Mouse (Mus musculus) midbrain, embryonic 10.5 days (tissue): ENCODE measurements around the gene Odf3l1. TPM values are rescaled to one million over a fixed set of nuclear protein-coding genes. Genes with fewer than 3 reads are reported as not detected.

Experiments used
- DNase-seq: peaks from one replicate; pipeline ENCODE4 v3.0.0-alpha.2; 2017; ENCODE audit warnings: low spot score
- H3K27ac ChIP-seq: fragments of 300-500 bp; sonication (generic); replicated peaks from 2 replicates; pipeline ENCODE4 v1.5.1; 2016; ENCODE audit warnings: mild to moderate bottlenecking
- H3K27me3 ChIP-seq: fragments of 300-500 bp; sonication (generic); 2 replicates; pipeline ENCODE4 v1.6.1; 2016; ENCODE audit warnings: low read depth, mild to moderate bottlenecking; ENCODE audit not compliant: poor library complexity, severe bottlenecking
- H3K36me3 ChIP-seq: fragments of 300-500 bp; sonication (generic); 2 replicates; pipeline ENCODE4 v1.6.1; 2016; ENCODE audit warnings: mild to moderate bottlenecking, moderate library complexity
- H3K4me1 ChIP-seq: fragments of 300-500 bp; sonication (generic); 2 replicates; pipeline ENCODE4 v1.6.1; 2016
- H3K4me3 ChIP-seq: fragments of 300-500 bp; sonication (generic); 2 replicates; pipeline ENCODE4 v1.5.1; 2016; ENCODE audit warnings: mild to moderate bottlenecking, moderate library complexity
- H3K9me3 ChIP-seq: fragments of 300-500 bp; sonication (generic); replicated peaks from 2 replicates; pipeline ENCODE4 v1.6.1; 2016; ENCODE audit warnings: mild to moderate bottlenecking
- WGBS: fragments of 180-500 bp; shearing (Covaris S2); methylation state at CpG from one replicate; pipeline ENCODE4 v1.1.7; 2016; 5-methylcytosine and 5-hydroxymethylcytosine counted together
- polyA plus RNA-seq: library from polyadenylated mRNA; unstranded; fragments of >200 nt; fragmentation: Nextera tagmentation; extraction: Ambion mirVana; gene quantifications from 2 replicates; pipeline ENCODE4 v1.2.1, GENCODE M21; 2016

Gene Odf3l1
- polyA plus RNA-seq, 1 experiment from 2014 or later, result not detected

GRCm38 (mm10) chr9:56891517-56892011 is 27.1 kb upstream of the Odf3l1 start:
- WGBS, result 34% methylated on average over 12 of the region's 12 CpGs
- peak; percentile 68 for DNase-seq
- peaks cover 26% of the 10 kb centered on the region for H3K27me3 ChIP-seq
- no peaks in the 10 kb centered on the region for H3K9me3 ChIP-seq
- 0 out of 2 replicates have a peak overlapping the region, but pooled peaks have one; percentile 59 for H3K27ac ChIP-seq
- peak overlapping the region; percentile 39 for H3K4me3 ChIP-seq
- H3K4me1 ChIP-seq, result peaks cover 23% of the 10 kb centered on the region
- no peaks in the 10 kb centered on the region for H3K36me3 ChIP-seq

DNA sequence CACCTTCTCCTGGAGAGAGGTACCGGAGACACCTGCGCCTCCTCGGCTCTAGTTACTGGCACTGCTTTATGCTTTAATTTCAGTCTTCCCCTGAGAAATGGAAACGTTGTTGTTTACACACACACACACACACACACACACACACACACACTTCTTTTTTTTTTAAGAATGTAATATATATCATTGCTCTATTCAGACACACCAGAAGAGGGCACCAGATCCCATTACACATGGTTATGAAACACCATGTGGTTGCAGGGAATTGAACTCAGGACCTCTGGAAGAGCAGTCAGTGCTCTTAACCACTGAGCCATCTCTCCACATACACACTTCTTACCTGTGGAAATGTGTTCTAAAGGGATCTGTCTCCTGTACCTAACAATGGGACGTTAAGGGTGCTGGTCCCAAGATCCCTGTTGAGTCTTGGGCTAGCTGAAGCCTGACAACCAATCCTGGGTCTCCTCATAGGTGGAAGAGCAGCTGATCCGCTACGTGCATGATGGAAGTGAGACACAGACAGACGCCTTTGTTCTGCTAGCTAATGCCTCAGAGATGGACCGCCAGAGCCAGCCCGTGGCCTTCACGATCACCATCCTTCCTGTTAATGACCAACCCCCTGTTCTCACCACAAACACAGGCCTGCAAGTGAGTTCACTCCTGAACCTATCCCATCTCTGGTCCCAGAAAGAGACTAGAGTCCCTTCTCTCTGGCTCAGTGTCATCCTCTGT is 26.2 kb upstream of the Odf3l1 start:
- Histone ChIP-seq H3K27me3 (peaks cover 26% of the 10 kb centered on the region), H3K36me3 (no peaks in the 10 kb centered on the region), H3K4me1 (peaks cover 23% of the 10 kb centered on the region), H3K9me3 (no peaks in the 10 kb centered on the region), H3K27ac (no peak overlapping the region), H3K4me3 (no peak overlapping the region)
- WGBS, result 75% methylated on average over 11 of the region's 11 CpGs
- DNase-seq, result no peak

- H3K9me3 ChIP-seq, result no peaks in the 10 kb centered on the region
- H3K4me1 ChIP-seq, result peaks cover 27% of the 10 kb centered on the region
- peak overlapping the region; percentile 46 for H3K4me3 ChIP-seq
- peak; percentile 69 for DNase-seq
- peaks cover 26% of the 10 kb centered on the region for H3K27me3 ChIP-seq
- 6% methylated on average over 14 of the region's 14 CpGs for WGBS
- no peak overlapping the region; the same call in 1 of the 2 replicates for H3K27ac ChIP-seq
- no peaks in the 10 kb centered on the region for H3K36me3 ChIP-seq
Observed at GRCm38 (mm10) chr9:56889817-56890216, 25.3 kb upstream of the Odf3l1 start.

DNA sequence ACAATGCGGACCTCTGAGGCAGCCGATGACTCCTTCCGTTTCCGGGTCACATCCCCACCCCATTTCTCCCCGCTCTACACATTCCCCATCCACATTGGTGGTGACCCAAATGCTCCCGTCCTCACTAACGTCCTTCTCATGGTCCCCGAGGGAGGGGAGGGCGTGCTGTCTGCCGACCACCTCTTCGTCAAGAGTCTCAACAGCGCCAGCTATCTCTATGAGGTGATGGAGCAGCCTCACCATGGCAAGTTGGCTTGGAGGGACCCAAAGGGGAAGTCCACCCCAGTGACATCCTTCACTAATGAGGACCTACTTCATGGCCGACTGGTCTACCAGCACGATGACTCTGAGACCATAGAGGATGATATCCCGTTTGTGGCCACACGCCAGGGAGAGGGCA is 23.1 kb upstream of the Odf3l1 start:
- no peak for DNase-seq
- Histone ChIP-seq H3K27ac (no peak overlapping the region), H3K4me1 (peaks cover 16% of the 10 kb centered on the region), H3K4me3 (no peak overlapping the region), H3K9me3 (no peaks in the 10 kb centered on the region), H3K27me3 (peaks cover 21% of the 10 kb centered on the region), H3K36me3 (no peaks in the 10 kb centered on the region)
- WGBS, result 95% methylated on average over 16 of the region's 16 CpGs

DNA sequence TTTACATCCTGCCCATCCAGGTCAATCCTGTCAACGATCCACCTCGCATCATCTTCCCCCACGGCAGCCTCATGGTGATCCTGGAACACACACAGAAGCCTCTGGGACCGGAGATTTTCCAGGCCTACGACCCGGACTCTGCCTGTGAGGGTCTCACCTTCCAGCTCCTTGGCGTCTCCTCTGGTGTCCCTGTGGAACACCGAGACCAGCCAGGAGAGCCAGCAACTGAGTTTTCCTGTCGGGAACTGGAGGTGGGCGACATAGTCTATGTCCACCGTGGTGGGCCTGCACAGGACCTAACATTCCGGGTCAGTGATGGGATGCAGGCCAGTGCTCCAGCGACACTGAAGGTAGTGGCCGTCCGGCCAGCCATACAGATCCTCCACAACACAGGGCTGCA is 22.1 kb upstream of the Odf3l1 start:
- H3K27me3 ChIP-seq, result peaks cover 12% of the 10 kb centered on the region
- no peak for DNase-seq
- H3K4me1 ChIP-seq, result peaks cover 12% of the 10 kb centered on the region
- no peaks in the 10 kb centered on the region for H3K36me3 ChIP-seq
- no peak overlapping the region for H3K4me3 ChIP-seq
- WGBS, result 90% methylated on average over 15 of the region's 15 CpGs
- H3K9me3 ChIP-seq, result no peaks in the 10 kb centered on the region
- no peak overlapping the region for H3K27ac ChIP-seq

DNA sequence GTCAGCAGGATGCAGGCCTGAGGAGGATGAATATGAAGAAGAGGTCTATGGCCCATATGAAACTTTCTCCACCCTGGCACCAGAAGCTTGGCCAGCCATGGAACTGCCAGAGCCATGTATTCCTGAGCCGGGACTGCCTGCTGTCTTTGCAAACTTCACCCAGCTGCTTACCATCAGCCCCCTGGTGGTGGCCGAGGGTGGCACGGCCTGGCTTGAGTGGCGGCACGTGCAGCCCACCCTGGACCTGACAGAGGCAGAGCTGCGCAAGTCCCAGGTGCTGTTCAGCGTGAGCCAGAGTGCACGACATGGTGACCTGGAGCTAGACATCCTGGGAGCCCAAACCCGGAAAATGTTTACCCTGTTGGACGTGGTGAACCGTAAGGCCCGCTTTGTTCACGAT is 21.6 kb upstream of the Odf3l1 start:
- peak; percentile 49 for DNase-seq
- H3K27me3 ChIP-seq, result peaks cover 12% of the 10 kb centered on the region
- no peak overlapping the region for H3K4me3 ChIP-seq
- WGBS, result 60% methylated on average over 13 of the region's 13 CpGs
- H3K4me1 ChIP-seq, result peaks cover 10% of the 10 kb centered on the region
- H3K36me3 ChIP-seq, result no peaks in the 10 kb centered on the region
- no peak overlapping the region for H3K27ac ChIP-seq
- H3K9me3 ChIP-seq, result no peaks in the 10 kb centered on the region

- 81% methylated on average over 4 of the region's 4 CpGs for WGBS
- H3K27ac ChIP-seq, result no peak overlapping the region
Observed at GRCm38 (mm10) chr9:56884328-56884727, 19.8 kb upstream of the Odf3l1 start.

GRCm38 (mm10) chr9:56883470-56883869 is 19.0 kb upstream of the Odf3l1 start:
- no peak overlapping the region for H3K4me3 ChIP-seq
- no peak overlapping the region; the same call in 1 of the 2 replicates for H3K27ac ChIP-seq
- no peaks in the 10 kb centered on the region for H3K36me3 ChIP-seq
- 88% methylated on average over 7 of the region's 7 CpGs for WGBS
- no peaks in the 10 kb centered on the region for H3K9me3 ChIP-seq
- DNase-seq, result no peak
- H3K4me1 ChIP-seq, result peaks cover 4% of the 10 kb centered on the region; the same call in 1 of the 2 replicates
- H3K27me3 ChIP-seq, result no peaks in the 10 kb centered on the region; the same call in 1 of the 2 replicates

More at GRCm38 (mm10) chr9:56884328-56884727, 19.8 kb upstream of the Odf3l1 start:
- Histone ChIP-seq H3K27me3 (no peaks in the 10 kb centered on the region; the same call in 1 of the 2 replicates), H3K4me1 (peaks cover 4% of the 10 kb centered on the region; the same call in 1 of the 2 replicates), H3K9me3 (no peaks in the 10 kb centered on the region), H3K4me3 (no peak overlapping the region), H3K36me3 (no peaks in the 10 kb centered on the region)
- DNase-seq, result no peak

GRCm38 (mm10) chr9:56882818-56883217 is 18.3 kb upstream of the Odf3l1 start:
- no peak for DNase-seq
- Histone ChIP-seq H3K27ac (no peak overlapping the region), H3K36me3 (no peaks in the 10 kb centered on the region), H3K27me3 (no peaks in the 10 kb centered on the region; the same call in 1 of the 2 replicates), H3K4me3 (no peak overlapping the region), H3K4me1 (peaks cover 4% of the 10 kb centered on the region; the same call in 1 of the 2 replicates), H3K9me3 (no peaks in the 10 kb centered on the region)
- 81% methylated on average over 12 of the region's 12 CpGs for WGBS

DNA sequence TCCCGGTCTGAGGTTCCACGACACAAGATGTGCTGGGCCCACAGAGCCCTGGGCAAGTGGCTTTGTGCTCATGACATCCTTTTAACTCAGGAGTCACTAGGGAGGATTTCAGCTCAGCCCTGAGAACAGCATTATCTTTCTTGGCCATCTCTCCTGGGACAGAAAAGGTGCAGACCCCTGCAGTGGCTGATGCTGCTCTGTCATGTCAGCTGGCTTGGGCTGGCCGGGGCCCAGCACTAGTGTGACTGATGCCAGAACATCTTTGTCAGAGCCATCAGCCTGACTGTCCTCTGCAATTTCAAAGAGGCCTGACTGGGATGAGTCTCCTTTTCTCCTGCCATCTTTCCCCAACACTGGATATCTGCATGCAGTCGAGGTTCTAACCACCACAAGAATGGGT is 17.8 kb upstream of the Odf3l1 start:
- H3K4me1 ChIP-seq, result peaks cover 4% of the 10 kb centered on the region; the same call in 1 of the 2 replicates
- H3K4me3 ChIP-seq, result no peak overlapping the region
- H3K27ac ChIP-seq, result no peak overlapping the region
- no peak for DNase-seq
- H3K27me3 ChIP-seq, result no peaks in the 10 kb centered on the region; the same call in 1 of the 2 replicates
- H3K9me3 ChIP-seq, result no peaks in the 10 kb centered on the region
- 67% methylated on average over 4 of the region's 4 CpGs for WGBS
- H3K36me3 ChIP-seq, result no peaks in the 10 kb centered on the region

GRCm38 (mm10) chr9:56881539-56882082 is 17.1 kb upstream of the Odf3l1 start:
- DNase-seq, result no peak
- no peaks in the 10 kb centered on the region for H3K36me3 ChIP-seq
- 88% methylated on average over 3 of the region's 3 CpGs for WGBS
- no peak overlapping the region for H3K4me3 ChIP-seq
- H3K27ac ChIP-seq, result no peak overlapping the region
- H3K4me1 ChIP-seq, result peaks cover 8% of the 10 kb centered on the region; the same call in 1 of the 2 replicates
- H3K27me3 ChIP-seq, result no peaks in the 10 kb centered on the region; the same call in 1 of the 2 replicates
- H3K9me3 ChIP-seq, result no peaks in the 10 kb centered on the region

DNA sequence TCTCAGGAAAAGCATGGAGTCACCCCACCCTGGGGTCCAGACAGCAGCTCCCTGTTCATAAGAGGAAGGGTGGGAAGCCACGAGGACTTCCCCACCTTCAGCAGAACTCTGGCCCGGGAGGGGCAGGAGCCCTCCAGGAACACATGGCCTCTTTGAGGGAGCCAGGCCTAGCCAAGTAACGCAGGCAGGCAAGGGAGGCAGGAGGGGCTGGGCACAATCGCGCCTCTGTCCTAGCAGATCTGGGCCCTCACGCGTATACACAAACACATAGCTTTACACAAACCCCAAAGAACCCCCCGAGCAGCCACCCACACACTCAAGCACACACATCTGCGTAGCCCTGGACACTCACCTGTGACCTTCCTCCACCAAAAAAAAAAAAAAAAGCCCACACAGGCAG is 16.3 kb upstream of the Odf3l1 start:
- no peak for DNase-seq
- Histone ChIP-seq H3K27me3 (no peaks in the 10 kb centered on the region; the same call in 1 of the 2 replicates), H3K9me3 (no peaks in the 10 kb centered on the region), H3K27ac (no peak overlapping the region), H3K4me3 (no peak overlapping the region), H3K4me1 (peaks cover 8% of the 10 kb centered on the region; the same call in 1 of the 2 replicates), H3K36me3 (no peaks in the 10 kb centered on the region)
- WGBS, result 79% methylated on average over 9 of the region's 9 CpGs

DNA sequence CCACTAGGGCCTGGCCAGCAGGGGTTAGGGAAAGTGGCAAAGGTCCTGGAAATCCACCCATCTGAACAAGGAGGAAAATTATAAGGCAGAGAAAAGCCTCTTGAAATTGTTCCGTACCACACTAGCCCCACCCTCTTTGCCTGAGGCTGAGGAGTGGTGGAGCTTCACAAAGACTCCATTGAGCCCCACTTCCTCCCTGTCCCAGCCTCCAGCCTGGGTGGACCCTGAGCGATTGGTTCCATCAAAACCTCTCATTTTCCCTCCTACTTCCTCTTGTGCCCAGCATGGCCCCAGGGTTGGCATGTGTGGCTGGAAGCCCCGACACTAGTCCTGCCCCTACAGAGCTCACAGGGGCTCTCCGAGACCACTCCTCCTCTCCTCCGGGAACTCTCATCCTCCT is 12.8 kb upstream of the Odf3l1 start:
- H3K9me3 ChIP-seq, result no peaks in the 10 kb centered on the region
- 83% methylated on average over 5 of the region's 5 CpGs for WGBS
- no peak for DNase-seq

More for the DNA sequence above, 12.8 kb upstream of the Odf3l1 start:
- H3K27me3 ChIP-seq, result no peaks in the 10 kb centered on the region
- H3K27ac ChIP-seq, result no peak overlapping the region; the same call in 1 of the 2 replicates
- no peak overlapping the region for H3K4me3 ChIP-seq
- no peaks in the 10 kb centered on the region for H3K36me3 ChIP-seq
- H3K4me1 ChIP-seq, result peaks cover 5% of the 10 kb centered on the region; the same call in 1 of the 2 replicates
